Comparison of ENCODE assay signal across 10 mouse cellular contexts in genomic region chr6:106822329-106822728, GRCm38 (mm10). TPM values are rescaled to one million over a fixed set of nuclear protein-coding genes. Genes with fewer than 3 reads are reported as not detected.
DNase-seq lines count a peak whose midpoint lies in the region; ATAC-seq and TF ChIP-seq lines count a peak whose summit lies in the region.
"Had no signal": no experiment of that assay in that cellular context is flagged by ENCODE, and none has a peak within 500 bp of the region (broad histone marks: within the 10 kb centered on the region; RNA-seq: fewer than 3 reads in every experiment).

No protein-coding gene starts in this region.

- peak; percentile 14; the same call in 1 of the 2 replicates for TF ChIP-seq CTCF in heart, adult 2 months (IDR thresholded peaks at IDR 0.05)

- no peak for TF ChIP-seq EP300 in heart, adult 2 months (IDR thresholded peaks at IDR 0.05; ENCODE audit: insufficient read depth, low read depth, low read length)

- H3K36me3 ChIP-seq in heart, adult 2 months (ENCODE audit: control insufficient read depth, insufficient read depth, low read length): no peaks in the 10 kb centered on the region
- H3K36me3 ChIP-seq in heart, embryonic 11.5 days (ENCODE audit: control insufficient read depth, insufficient read depth, low read length): no peaks in the 10 kb centered on the region
- H3K36me3 ChIP-seq: lung, embryonic 15.5 days; stomach, embryonic 15.5 days had no signal

- H3K9me3 ChIP-seq in heart, embryonic 11.5 days (replicated peaks; ENCODE audit: control insufficient read depth, low read length): no peaks in the 10 kb centered on the region
- H3K9me3 ChIP-seq: lung, embryonic 15.5 days; stomach, embryonic 15.5 days had no signal

- H3K27ac ChIP-seq in heart, adult 2 months: no peak overlapping the region
- H3K27ac ChIP-seq in heart, embryonic 11.5 days (ENCODE audit: low read depth, low read length): no peak overlapping the region
- H3K27ac ChIP-seq: lung, embryonic 15.5 days; stomach, embryonic 15.5 days had no signal

- ATAC-seq in heart, embryonic 11.5 days (replicated peaks; ENCODE audit: insufficient number of reproducible peaks, low FRiP score, low TSS enrichment): no peak

- intact Hi-C loops in heart, adult 2 months (cut with DNase I): no loop called here

- no peak overlapping the region for H3K4me2 ChIP-seq in heart, embryonic 11.5 days
- H3K4me2 ChIP-seq: lung, embryonic 15.5 days; stomach, embryonic 15.5 days had no signal

- no peaks in the 10 kb centered on the region for H3K27me3 ChIP-seq in heart, adult 2 months (ENCODE audit: control insufficient read depth, insufficient read depth, low read length)
- no peaks in the 10 kb centered on the region for H3K27me3 ChIP-seq in heart, embryonic 11.5 days (ENCODE audit: control insufficient read depth, insufficient read depth, low read length)
- H3K27me3 ChIP-seq: lung, embryonic 15.5 days; stomach, embryonic 15.5 days had no signal

- WGBS in heart, adult 2 months: 42% methylated on average over 1 of the region's 1 CpGs
- WGBS in heart, embryonic 11.5 days (ENCODE audit: insufficient replicate concordance): 53% methylated on average over 1 of the region's 1 CpGs

- H3K79me2 ChIP-seq in heart, adult 2 months (replicated peaks; ENCODE audit: control insufficient read depth, insufficient read depth, low read length): no peaks in the 10 kb centered on the region

- H3K4me1 ChIP-seq in heart, adult 2 months (ENCODE audit: control insufficient read depth, insufficient read depth, low read length): no peaks in the 10 kb centered on the region
- H3K4me1 ChIP-seq in heart, embryonic 11.5 days (ENCODE audit: control insufficient read depth, insufficient read depth, low read length): no peaks in the 10 kb centered on the region
- H3K4me1 ChIP-seq: lung, embryonic 15.5 days; stomach, embryonic 15.5 days had no signal

- H3K4me3 ChIP-seq in heart, adult 2 months: no peak overlapping the region
- no peak overlapping the region for H3K4me3 ChIP-seq in heart, embryonic 11.5 days (ENCODE audit: low read depth, low read length)
- H3K4me3 ChIP-seq: lung, embryonic 15.5 days; stomach, embryonic 15.5 days had no signal

- DNase-seq in heart, adult 2 months: no peak
- DNase-seq in heart, adult 18-20 months: no peak
- DNase-seq in A20 (ENCODE audit: low read depth, low spot score): peak; percentile 64
- peak; percentile 58 for DNase-seq in cerebellum, adult 8-10 months
- peak; percentile 36 to 45 for DNase-seq in kidney, postnatal 25 days
- DNase-seq in right cerebral cortex, postnatal 10 days (ENCODE audit: low spot score in 2 of 2): peak; percentile 58 to 72
- no peak for DNase-seq in T-cell, adult 2 months (ENCODE audit: low spot score)

- TF ChIP-seq POLR2A in heart, adult 2 months (IDR thresholded peaks at IDR 0.05; ENCODE audit: insufficient read depth, low read depth, low read length): no peak

- H3K9ac ChIP-seq in heart, adult 2 months (ENCODE audit: low read depth, low read length): no peak overlapping the region
- no peak overlapping the region for H3K9ac ChIP-seq in heart, embryonic 11.5 days (ENCODE audit: low read depth, low read length)
- H3K9ac ChIP-seq: lung, embryonic 15.5 days; stomach, embryonic 15.5 days had no signal

RNA-seq across cellular contexts. Expression of gene Crbn, which starts 22.5 kb away (rescaled TPM):
- total RNA-seq in heart, adult 2 months (2021): 10 to 100 TPM; 46.1 to 57.1 TPM
- 13.5 and 18.6 TPM in 2 replicates for polyA plus RNA-seq in heart, adult 2 months (2012; rRNA removed)
- total RNA-seq in heart, adult 18-20 months (2021): 10 to 100 TPM; 45.3 to 61.8 TPM
- polyA plus RNA-seq in heart, embryonic 11.5 days (2014; fragmentation: Nextera tagmentation; extraction: Ambion mirVana): 31.1 and 38.4 TPM in 2 replicates

RNA-seq across cellular contexts. Expression of gene Trnt1, which starts 53.4 kb away (rescaled TPM):
- total RNA-seq in heart, adult 2 months (2021): 10 to 100 TPM; 30.5 to 33.2 TPM
- polyA plus RNA-seq in heart, adult 2 months (2012; rRNA removed): 6.0 and 13.0 TPM in 2 replicates
- 10 to 100 TPM; 39.3 to 49.4 TPM for total RNA-seq in heart, adult 18-20 months (2021)
- polyA plus RNA-seq in heart, embryonic 11.5 days (2014; fragmentation: Nextera tagmentation; extraction: Ambion mirVana): 51.4 and 52.4 TPM in 2 replicates

Comparison
In these comparisons a context has a peak if more than half of its experiments do, and no peak if none do; other contexts are left out.
1. DNase-seq: peak in A20 (single experiment), cerebellum, adult 8-10 months (single experiment), kidney, postnatal 25 days (2 of 2) and right cerebral cortex, postnatal 10 days (2 of 2); none in heart, adult 2 months (0 of 2), heart, adult 18-20 months (0 of 2) and T-cell, adult 2 months (single experiment).